Mouse (Mus musculus) spleen, adult 12 weeks (tissue): ENCODE results near the gene Hes7.
"Not testable (repeated sequence)": the region's sequence is repeated elsewhere in the genome, so short reads cannot be mapped to it uniquely, and the experiment has no call there.

Experiments used
- DNase-seq: peaks from one replicate; pipeline ENCODE4 v3.0.0; 2022; ENCODE audit warnings: low spot score

Gene Hes7

GRCm38 (mm10) chr11:69088103-69088855 is 31.9 kb upstream of the Hes7 start, which contains the start of gene Vamp2:
Gene Vamp2 (plus strand): TSS chr11:69088490.
- peak; percentile 80 for DNase-seq

GRCm38 (mm10) chr11:69088856-69089615 is 31.2 kb upstream of the Hes7 start:
- peak; percentile 37 for DNase-seq

DNA sequence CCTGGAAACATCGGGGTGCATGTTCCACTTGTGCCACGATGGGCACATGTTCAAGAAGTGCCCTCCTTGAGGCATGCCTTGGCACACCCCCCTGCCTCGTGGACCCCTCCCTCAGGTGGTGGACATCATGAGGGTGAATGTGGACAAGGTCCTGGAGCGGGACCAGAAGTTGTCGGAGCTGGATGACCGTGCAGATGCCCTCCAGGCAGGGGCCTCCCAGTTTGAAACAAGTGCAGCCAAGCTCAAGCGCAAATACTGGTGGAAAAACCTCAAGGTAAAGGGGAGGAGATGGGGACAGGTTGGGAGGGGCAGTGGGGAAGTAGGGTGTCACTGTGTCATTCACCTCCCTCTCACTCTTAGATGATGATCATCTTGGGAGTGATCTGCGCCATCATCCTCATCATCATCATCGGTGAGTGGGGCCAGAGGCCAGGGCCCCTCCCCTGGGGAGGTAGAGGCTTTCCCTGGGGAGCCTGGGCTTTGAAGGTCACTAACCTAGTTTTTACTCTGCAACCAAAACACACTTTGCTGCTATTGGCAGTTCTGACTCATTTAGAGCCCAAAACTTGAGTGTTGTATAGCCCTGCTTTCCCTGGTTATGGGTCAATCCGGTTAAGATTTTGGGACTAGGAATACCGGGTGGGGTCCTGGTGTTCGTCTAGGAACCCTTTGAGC is 30.5 kb upstream of the Hes7 start:
- no peak for DNase-seq

- DNase-seq, result no peak
Observed at GRCm38 (mm10) chr11:69090367-69090766, 29.8 kb upstream of the Hes7 start.

DNA sequence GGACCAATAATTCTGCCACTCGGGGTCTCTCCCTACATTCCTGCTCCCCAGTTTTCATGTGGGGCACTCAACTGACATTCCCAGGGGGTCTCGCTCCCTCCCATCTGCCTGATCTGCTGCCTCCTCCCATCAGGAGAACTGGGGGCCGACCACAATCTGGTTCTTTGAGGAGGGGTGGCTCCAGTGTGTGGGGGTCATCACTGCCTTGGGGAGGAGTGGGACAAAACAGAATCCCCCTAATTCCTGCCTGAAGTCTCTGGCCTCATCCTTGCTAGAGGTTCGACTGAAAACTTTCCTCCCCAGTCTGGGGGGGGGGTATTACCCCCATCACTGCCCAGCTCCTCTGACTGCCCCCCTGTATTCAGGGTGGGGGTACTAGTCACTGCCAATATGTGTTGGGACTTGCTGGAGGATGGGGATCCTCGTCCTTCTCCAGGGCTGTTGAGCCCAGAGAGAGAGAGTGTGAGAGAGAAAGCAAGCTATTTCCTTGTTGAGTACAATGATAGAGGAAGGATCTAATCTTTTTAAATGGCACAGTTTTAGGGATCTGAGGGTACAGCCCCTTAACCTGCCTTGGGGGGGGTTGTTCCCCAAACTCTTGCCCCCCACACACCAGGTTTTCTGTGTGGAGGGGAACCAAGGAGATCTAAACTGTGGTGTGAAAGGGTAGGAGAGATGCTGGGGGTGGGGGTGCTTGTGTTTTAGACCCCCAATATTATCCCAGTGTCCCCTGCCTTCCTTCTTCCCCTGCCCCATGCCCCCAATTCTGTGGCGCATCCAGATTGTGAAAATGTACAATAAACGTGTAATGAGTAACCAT is 28.4 kb upstream of the Hes7 start:
- DNase-seq, result no peak

- DNase-seq, result peak; percentile 83
Observed at GRCm38 (mm10) chr11:69092386-69092751, 27.8 kb upstream of the Hes7 start.

GRCm38 (mm10) chr11:69092871-69093270 is 27.3 kb upstream of the Hes7 start:
- DNase-seq, result no peak

DNA sequence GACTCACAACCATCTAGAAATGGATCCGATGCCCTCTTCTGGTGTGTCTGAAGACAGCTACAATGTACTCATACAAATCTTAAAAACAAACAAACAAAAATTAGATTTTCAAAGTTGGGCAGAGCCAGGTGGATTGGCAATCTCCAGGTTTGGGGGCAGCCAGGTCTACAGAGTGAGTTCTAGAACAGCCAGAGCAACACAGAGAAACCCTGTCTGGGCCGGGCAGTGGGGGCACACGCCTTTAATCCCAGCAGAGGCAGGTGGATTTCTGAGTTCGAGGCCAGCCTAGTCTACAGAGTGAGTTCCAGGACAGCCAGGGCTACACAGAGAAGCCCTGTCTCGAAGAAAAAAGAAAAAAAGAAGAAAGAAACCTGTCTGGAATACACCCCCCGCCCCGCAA is 26.3 kb upstream of the Hes7 start:
- DNase-seq, result not testable (repeated sequence)

GRCm38 (mm10) chr11:69094697-69095429 is 25.3 kb upstream of the Hes7 start, which contains the start of gene Per1:
Gene Per1 (plus strand): TSS chr11:69095217.
- DNase-seq, result peak; percentile 98

DNA sequence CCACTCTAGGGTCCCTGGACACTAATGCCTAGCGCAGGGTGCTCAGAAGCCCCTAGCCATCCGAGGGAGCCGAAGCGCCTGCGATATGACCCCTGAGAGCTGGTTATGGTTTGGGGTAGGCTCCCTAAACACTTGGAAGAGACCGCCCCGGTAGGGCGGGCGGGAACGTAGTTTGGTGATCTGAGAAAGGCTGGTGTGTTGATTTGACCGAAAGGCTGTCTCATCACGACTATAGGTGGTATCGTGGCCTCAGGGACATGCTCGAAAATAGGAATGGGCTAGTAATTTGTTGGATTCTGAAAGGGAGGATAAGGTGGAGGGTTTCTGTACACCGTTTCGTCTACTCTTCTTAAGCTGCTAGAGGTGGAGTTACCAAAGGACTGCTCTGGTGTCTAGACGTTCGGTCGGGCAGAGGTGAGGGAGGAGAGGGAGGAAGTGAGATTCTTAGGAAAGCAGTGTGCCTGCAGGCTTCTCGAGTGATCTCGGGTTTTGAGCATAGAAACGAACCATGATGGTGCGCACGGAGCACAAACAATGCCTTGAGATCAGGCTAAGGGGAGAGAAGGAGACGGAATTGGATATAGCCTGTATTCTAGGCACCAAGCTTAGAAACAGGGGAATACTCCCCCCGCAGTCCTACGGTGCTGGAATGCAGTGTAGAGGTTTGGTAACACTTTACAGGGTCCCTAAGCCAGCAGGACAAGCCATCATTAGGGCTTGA is 24.5 kb upstream of the Hes7 start:
- DNase-seq, result peak; percentile 50

GRCm38 (mm10) chr11:69096360-69096986 is 23.7 kb upstream of the Hes7 start:
- no peak for DNase-seq

DNA sequence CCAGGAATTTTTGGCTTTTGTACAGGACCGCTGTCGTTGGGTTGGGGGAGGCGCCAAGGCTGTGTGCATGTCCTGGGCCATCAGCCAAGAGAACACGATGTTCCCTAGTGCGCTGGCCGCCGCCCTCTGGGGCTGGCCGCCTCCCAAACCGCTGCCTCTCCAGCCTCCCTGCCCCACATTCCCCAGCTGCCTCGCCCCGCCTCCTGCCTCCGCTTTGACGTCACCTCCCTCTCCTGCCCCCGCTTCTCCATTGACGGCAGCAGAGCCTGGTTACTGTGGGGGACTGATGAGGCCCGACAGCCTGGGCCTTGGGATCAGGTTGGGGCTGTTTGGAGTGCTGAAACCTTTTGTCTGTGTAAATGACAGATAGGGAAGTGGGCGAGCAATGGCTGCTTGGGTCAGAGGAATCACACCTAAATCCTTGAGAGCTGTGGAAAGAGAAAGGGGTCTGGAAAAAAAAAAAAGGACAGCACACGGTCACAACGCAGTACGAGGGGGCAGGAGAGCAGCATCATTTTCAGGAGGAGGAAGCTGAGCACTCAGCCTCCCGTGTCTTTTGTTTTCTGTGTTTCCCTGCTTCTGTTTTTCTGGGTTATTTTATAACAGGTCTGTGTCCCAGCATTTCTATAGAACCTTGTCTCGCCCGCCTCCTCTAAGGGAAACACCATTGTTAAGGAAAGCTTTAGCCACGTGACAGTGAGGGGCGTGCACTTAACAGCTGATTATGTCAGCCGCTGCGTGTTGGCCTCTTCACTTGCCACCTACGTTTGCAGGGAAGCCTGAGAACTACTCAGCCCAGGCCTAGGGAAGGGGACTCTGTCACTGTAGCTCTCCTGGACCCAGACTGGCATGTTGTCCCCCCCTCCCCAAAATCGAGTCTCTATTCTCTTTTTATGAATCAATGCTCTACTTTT is 23.0 kb upstream of the Hes7 start:
- DNase-seq, result peak; percentile 92

DNA sequence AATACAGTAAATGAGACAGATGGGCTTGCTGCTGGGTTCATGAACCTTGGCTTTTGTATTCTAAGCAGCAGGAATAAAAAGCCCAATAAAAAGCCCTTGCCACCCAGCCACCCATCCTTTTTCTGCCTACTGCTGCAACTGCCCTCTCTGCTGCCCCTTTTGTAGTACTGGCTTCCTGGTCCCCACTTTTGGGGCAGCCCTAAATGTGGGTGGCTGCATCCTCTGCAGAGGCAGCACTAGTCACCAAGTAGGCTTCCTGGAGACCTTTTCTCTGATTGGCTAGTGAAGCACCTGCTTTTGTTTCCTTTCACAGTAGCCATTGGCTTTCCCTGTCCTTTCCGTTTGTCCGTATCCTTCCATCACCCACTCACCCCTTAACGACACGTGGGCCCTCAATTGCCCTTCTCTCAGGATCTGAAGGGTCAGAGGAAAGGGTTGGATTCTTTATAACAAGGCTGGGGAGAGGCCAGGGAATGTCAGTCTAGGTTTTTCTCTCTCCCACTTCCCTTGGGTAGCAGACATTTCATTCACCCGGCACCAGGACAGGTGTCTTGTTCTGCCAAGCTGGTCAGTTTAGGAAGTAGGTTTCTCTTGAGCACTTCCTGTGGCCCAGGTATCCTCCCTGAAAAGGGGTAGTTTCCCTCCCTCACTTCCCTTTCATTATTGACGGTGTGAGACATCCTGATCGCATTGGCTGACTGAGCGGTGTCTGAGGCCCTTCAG is 22.0 kb upstream of the Hes7 start:
- DNase-seq, result no peak

DNA sequence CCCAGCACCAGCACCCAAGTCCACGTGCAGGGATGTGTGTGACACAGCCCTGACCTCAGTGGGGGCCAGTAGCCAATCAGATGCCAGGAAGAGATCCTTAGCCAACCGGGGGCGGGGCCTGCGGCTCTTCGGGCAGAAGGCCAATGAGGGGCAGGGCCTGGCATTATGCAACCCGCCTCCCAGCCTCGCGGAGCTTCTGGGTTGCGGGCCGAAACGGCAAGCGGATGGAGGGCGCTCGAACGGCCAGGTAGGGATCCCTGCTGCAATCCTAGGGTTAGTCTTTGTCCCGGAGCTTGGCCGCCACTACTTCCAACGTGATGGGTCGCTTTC is 21.5 kb upstream of the Hes7 start:
- peak; percentile 92 for DNase-seq

DNA sequence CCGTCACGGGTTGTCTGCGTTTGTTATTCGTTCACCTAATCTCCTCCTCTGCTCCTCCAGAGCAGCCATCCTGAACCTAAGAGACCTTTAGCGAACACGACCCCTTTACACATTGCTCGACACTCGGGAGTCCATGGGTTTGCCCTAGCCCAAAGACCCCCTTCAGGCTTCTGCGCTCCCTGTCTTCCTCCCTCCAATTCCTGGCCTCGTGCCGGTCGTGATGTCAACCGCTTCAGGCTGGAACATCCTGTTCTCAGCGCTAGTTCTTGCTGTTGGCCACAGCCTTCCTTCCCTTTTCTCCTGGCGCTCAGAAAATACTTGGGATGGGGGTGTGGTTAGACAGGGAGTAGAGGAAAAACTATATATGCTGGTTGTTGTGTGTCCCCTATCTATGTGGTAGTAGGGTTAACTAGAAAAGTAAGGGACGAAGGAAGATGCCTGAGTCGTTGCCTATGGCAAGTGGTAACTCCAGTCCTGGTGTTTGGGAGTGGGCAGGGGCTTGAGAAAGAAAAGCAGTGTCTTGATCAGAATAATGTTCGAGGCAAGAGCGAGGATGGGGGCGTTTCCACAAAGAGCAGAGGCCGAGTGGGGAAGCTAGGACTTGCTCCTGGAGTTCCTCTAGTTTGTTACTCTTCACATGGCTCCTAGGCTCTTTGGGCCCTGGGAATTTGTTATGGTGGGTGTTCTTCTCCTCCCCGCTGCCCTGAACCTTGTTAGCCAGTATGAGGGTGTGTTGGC is 20.9 kb upstream of the Hes7 start:
- no peak for DNase-seq

GRCm38 (mm10) chr11:69099915-69100345 is 20.3 kb upstream of the Hes7 start:
- DNase-seq, result peak; percentile 82

- DNase-seq, result no peak
Observed at GRCm38 (mm10) chr11:69100639-69101360, 19.4 kb upstream of the Hes7 start.
